Mouse (Mus musculus) cerebellum, adult 9-11 months (tissue): ENCODE data around the gene Zmat5.

ENCODE experiments used
- DNase-seq: peaks from one replicate; pipeline ENCODE4 v3.0.0; 2022

The Zmat5 gene

GRCm38 (mm10) chr11:4740785-4741184, 36.3 kb downstream of the Zmat5 start:
- no peak for DNase-seq

GRCm38 (mm10) chr11:4744691-4745090, 40.2 kb downstream of the Zmat5 start:
- DNase-seq = no peak

GRCm38 (mm10) chr11:4745969-4746368, 41.5 kb downstream of the Zmat5 start:
- DNase-seq = no peak

DNA sequence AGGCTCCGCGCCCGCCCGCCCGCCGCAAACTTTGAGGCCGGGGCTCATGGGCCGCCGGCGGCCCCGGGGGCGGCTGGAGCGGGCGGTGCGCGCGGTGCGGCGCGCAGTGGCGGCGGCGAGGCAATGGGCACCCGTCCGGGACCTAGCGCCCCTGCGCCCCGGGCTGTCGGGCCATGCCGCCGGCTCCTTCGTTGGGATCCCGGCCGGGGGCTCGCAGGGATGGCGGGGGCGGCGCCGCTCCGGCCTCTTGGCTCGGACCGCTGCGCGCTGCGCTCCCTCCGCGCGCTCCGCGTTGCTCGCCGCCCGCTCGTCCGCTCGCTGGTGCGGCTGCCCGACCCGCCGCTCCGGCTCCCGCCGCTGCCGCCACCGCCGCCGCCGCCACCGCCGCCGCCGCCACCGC, 42.3 kb downstream of the Zmat5 start, which contains the start of gene Cabp7:
Cabp7 (minus strand) TSS at position 46 of the 400 bp plus-strand sequence.
- DNase-seq = no peak

- no peak for DNase-seq
Observed at GRCm38 (mm10) chr11:4747285-4747684, 42.8 kb downstream of the Zmat5 start.

DNA sequence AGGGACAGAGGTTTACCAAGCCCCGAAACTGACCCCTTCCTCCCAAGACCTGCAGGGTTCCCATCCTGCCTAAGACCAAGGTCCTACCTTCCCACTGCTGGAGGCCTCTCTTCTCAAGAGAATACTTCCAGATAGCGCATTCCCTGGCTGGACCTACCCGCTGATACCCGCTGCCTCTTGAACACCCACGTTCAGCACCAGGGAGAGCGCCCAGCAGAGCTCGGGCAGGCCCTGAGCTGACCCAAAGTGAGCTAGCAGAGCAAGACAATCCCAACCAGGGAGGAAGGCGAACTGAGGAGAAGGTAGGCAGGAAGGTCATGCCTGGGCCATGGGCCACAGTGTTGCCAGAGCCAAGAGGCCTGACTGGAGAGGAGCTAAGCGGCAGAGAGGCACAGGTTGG, 45.8 kb downstream of the Zmat5 start:
- DNase-seq = no peak

DNA sequence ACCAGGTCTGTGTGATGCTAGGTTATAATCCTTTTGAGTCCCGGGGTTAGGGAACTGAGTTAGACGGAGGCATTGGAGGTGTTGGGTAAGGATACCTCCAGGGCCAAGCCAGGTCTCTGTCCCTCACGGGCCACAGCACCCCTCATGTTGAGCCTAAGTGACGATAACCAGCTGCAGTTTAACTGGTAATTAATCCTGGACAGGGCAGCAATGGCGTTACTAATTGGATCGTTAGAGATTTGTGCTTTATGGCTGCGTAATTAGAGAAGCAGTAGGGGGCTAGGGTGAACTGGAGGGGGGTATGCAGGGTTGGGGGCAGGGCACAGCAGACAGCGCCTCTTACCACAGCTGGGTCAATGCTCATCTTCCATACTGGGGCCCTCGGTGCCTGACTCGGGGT, 48.4 kb downstream of the Zmat5 start:
- no peak for DNase-seq

DNA sequence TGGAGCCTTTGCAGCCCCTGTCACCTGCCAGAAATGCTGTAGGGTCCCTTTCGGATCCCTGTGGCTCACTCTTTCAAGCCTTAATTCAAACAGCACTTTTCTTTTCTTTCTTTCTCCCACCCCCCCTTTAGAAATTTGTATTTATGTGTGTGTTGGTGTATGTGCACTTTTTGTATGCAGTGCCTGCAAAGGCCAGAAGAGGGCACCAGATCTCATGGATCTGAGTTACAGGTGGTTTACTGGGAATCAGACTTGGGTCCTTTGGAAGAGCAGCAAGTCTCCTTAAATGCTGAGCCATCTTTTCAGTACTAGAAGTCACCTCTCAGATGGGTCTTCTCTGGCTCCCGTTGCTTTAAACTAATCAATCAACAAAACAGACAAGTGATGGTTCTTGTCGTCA, 49.6 kb downstream of the Zmat5 start:
- DNase-seq = no peak

DNA sequence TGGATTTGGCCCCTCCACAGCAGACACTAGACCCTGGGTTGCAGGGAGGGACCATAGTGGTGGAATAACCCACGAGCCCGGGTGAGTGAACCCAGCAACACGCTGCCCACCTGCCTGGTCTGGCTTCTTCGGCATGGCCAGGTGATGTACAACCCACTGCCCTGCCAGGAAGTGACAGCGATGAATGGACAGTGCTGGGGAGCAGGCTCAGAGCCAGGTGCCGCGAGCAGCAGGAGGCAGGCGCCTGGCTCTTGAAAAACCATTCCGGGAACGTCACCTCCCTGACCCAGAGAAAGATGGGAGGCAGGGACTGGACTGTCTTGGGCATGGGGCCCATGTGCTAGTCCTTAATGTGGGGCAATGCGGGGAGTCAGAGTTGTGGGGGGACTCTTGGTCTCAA, 50.4 kb downstream of the Zmat5 start:
- DNase-seq = no peak

- no peak for DNase-seq
Observed at GRCm38 (mm10) chr11:4756460-4756859, 52.0 kb downstream of the Zmat5 start.

DNA sequence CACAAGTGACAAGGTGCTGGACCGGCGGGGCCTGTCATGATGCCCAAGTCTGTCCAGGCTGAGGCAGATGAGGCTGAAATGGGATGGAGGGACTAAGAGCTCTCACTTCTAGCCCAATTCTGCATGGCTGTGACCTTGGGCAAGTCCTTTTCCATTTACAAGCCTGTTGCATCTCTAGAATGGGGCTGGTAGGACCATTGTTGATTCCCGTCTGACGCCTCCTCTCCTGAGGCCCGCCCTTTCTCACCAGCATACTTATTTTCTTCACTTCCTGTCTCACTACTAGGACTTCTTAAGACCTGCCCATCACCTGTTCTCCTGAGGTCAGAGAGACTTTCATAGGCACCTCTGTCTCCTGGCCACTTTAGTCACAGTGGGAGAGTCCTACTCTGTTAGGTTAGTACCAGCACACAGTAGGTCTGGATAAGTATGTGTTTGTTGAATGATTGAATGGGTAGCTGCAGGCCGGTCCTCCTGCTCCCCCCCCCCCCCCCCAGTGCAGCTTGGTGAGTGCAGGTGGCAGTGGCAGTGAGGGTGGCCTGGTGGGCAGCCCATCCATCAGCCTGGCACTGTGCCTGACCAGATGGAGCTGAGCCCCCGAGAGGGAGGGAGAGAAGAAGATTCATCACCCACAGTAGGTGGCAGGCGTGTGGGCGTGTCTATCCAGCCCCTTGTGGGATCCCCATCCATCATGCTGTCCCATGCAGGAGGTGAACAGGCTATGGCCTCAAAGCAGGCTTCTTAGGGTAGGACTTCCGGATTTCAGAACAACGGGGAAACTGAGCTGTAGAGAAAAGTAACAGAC, 52.7 kb downstream of the Zmat5 start:
- DNase-seq = no peak

DNA sequence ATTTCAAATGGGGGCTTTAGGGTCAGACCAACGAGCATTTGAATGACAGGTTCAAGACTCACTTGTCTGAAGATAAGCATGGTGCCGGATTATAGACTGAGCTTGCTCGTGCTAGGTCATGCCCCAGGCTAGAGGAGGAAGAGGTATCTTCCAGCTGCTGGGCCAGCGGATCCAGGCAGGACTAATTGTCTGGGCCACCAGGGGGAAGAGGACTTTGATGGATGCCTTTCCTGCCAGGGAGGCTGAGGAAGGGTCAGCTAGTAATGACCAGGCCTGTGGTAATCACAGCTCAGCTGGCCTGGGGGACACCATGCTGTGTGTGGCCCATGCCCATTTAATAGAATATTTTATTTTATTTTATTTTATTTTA, 53.3 kb downstream of the Zmat5 start:
- DNase-seq = no peak

DNA sequence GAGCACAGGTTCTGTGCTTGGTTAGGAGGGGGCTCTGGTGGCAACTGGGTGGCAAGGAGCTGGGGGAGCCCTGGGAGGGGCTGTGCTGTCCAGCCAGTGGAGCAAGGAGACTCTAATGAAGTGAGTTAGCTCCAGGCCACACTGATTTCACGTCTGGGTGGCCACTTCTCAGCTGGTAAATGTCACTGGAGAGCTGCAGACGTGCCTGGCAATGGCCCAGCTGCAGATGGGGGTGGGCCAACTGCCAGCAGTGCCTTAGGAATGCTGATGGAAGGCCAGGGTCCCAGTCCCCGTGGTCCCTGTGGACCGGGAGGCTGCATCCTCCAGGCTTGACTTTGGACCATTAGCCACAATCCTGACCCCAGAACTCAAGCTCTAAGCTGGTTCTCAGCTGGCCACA, 56.0 kb downstream of the Zmat5 start:
- no peak for DNase-seq

DNA sequence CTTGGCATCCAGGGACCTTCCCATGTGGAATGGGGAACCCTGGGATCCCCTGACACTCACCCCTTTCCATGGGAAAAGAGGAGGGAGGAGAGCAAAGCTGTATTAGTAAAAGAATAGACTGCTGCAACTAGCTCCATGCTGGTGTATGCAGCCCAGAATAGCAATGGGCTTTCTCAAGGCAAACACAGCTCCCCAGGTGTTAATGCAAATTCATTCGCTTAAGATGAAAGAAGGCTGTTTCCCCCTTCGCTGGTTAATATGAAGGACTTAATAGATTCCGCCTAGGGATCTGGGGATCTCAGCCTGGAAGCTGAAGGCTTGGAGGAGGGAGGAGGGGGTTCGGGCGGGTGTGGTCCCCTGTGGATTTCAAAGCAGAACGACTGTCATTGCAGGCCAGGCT, 57.5 kb downstream of the Zmat5 start:
- DNase-seq = no peak

- DNase-seq = no peak
Observed at GRCm38 (mm10) chr11:4762511-4762910, 58.0 kb downstream of the Zmat5 start.

- no peak for DNase-seq
Observed at GRCm38 (mm10) chr11:4763631-4764030, 59.2 kb downstream of the Zmat5 start.

DNA sequence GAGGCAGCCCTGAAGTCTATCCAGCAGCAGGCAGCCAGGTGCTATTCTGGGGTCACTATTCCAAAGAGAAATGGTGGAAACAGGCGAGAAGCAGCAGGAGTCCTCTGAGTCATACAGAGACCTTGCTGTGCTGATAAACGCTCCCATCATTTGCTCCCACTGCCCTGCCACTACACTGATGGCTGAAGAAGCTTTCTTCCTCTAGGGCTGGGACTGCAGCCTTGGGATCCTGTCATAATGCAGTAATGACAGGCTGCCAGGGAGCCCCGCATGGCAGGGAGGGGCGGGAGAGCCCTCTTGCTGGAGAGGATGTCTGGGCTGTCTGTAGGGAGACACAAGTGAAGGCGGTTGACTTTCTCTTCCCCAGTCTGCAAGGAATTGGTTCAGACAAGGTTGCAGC, 60.0 kb downstream of the Zmat5 start:
- DNase-seq = no peak

GRCm38 (mm10) chr11:4768399-4768798, 63.9 kb downstream of the Zmat5 start:
- no peak for DNase-seq

DNA sequence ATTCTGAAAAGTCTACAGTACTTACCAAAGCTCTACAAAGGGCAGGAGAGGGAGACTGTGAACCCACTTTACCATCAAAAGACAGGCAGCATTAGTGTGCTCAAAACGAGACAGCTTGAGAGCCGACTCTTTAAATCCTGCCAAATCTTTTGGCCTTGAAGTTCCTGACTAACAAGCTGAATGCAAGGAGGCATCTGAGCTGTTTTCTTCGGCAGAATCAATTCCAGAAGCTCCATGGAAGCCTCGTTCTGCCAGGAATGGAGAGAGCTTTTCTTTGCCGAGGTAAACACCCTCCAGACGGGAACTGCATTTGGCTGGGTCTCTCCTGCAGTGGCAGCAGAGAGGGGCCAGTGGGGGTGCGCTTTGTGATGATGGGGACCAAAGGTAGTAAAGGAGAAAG, 64.8 kb downstream of the Zmat5 start:
- no peak for DNase-seq

DNA sequence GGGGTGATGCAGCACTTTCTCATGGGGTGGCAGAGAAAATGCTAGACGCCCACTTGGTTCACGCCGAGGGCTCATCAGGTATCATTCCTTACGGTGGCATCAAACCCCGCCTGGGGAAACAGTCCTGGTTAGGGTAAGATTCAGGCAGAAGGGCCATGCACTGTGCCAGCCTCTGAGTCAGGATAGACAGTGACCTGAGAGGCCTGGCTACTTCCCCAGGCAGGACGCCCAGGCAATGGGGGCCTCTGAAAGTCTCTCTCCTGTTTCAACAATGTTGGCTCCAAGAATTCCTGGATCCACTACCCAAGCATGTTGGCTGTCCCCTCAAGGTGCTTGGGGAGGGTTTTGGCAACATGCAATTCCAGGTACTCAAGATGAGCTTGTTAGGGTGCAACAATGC, 65.4 kb downstream of the Zmat5 start:
- no peak for DNase-seq

DNA sequence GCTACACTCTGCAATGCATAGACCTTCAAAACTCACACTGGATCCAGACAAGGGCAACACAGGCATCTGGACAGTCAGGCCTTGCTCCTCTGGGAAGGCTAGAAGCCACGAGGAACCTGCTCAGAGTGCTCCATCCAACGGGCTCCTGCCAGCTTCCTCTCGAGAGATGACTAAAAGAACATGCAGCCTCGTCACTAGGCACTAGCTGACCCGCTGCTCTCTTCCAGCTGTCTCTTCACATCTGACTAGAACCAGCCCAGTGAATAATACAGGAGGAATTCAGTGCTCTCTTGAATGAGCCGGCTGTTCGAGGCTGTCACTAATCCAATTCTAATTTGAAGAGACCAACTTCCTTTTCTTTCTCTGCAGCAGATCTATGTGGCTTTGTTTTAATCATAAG, 67.3 kb downstream of the Zmat5 start:
- no peak for DNase-seq

GRCm38 (mm10) chr11:4772925-4773324, 68.4 kb downstream of the Zmat5 start:
- DNase-seq = peak; percentile 45

DNA sequence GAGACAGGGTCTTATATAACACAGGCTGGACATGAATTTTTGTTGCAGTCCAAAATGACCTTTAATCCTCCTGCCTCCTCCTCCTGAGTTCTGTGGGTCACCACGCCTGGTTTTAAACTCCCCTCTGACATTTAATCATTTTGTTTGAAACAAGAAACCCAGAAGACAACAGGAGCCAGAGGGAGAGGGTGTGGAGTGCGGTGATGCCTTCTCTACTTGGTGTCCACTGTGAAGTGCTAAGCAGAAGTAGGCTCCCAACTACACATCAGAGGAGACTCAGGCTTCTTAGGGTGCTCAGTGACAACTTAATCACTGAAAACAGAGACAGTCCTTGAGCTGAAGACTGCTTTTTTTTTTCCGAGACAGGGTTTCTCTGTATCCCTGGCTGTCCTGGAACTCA, 76.4 kb downstream of the Zmat5 start:
- DNase-seq = no peak

DNA sequence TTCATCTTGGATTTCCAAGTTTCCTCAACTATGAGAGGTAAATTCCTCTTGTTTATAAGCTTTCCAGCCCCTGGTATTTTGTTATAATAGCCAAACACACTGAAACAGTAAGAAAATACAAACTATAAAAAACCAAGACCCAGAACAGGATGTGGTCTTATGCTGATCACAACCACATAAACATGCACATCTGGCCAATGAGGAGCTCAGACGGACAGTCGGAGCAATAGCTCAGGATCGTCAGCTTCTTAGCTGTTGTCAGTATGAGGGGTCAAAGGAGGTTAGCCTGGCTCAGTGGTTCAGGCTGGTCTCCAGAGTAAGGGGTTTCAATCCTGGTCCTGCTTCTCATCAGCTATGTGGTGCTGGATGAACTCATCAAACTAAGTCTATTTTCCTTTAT, 78.6 kb downstream of the Zmat5 start:
- no peak for DNase-seq

DNA sequence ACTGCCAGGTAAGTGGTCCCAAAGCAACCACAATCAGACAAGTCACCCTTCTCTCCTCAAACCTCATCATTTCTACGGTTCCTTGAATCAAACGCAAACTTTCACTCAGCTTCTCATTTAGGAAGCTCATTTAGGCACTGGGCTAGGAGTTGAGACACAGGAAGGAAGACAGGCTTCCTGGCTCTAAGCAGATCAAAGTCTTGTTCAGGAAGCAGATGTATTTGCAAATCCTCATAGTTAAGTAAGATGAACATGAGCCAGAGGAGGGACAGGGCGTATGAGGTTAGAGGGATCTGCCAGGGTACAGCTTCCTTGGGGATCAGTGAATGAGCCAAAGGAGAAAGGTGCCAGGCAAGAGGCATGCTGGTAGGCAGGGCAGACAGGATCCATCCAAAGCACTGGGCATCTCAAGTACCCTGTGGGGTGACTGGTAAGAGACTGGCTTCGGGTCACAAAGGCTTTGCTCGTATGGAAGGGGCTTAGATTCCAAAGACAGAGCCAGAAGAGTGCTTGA, 80.2 kb downstream of the Zmat5 start:
- no peak for DNase-seq
